Mouse (Mus musculus): ENCODE measurements around the gene Syde2. TPM values are rescaled to one million over a fixed set of nuclear protein-coding genes. Genes with fewer than 3 reads are reported as not detected.
A peak's percentile ranks its signal among the peaks of the same experiment; 100 is the strongest.

Gene Syde2
- polyA plus RNA-seq, 2 experiments: 0.69 to 0.79 TPM

- no peak overlapping the region for H3K9ac ChIP-seq (replicated peaks)
- H3K4me2 ChIP-seq (ENCODE audit: low read depth): no peak overlapping the region
- H3K9me3 ChIP-seq (ENCODE audit: control insufficient read depth, low read length): no peaks in the 10 kb centered on the region
- peaks cover 0 to 9% of the 10 kb centered on the region in 2 experiments; a peak in 2 of 4 replicates for H3K4me1 ChIP-seq (replicated peaks; ENCODE audit: control insufficient read depth in 2 of 2, insufficient read depth in 2 of 2, low read length in 1 of 2)
- H3K4me3 ChIP-seq (ENCODE audit: insufficient read depth in 1 of 2, low read depth in 2 of 2, low read length in 2 of 2): no peak overlapping the region
- no peak for TF ChIP-seq CTCF (IDR thresholded peaks at IDR 0.05; ENCODE audit: low read depth)
- TF ChIP-seq EP300 (IDR thresholded peaks at IDR 0.05; ENCODE audit: low read depth): no peak
- WGBS (ENCODE audit: insufficient replicate concordance): 14% methylated on average over 11 of the region's 11 CpGs
- no peaks in the 10 kb centered on the region for H3K27me3 ChIP-seq (ENCODE audit: control insufficient read depth, insufficient read depth, low read length)
- ATAC-seq (ENCODE audit: insufficient read depth) (no peak), DNase-seq (ENCODE audit: low read depth in 3 of 3, low spot score in 3 of 3) (no peak)
- no peaks in the 10 kb centered on the region for H3K36me3 ChIP-seq (replicated peaks; ENCODE audit: control insufficient read depth, insufficient read depth, low read depth)
- H3K27ac ChIP-seq: no peak overlapping the region
Observed at GRCm38 (mm10) chr3:146044977-146045376, 57.3 kb downstream of the Syde2 start.

GRCm38 (mm10) chr3:146046076-146046475 is 58.4 kb downstream of the Syde2 start:
- DNase-seq (ENCODE audit: low read depth in 3 of 3, low spot score in 3 of 3): no peak
- 64% methylated on average over 11 of the region's 11 CpGs for WGBS (ENCODE audit: insufficient replicate concordance)

DNA sequence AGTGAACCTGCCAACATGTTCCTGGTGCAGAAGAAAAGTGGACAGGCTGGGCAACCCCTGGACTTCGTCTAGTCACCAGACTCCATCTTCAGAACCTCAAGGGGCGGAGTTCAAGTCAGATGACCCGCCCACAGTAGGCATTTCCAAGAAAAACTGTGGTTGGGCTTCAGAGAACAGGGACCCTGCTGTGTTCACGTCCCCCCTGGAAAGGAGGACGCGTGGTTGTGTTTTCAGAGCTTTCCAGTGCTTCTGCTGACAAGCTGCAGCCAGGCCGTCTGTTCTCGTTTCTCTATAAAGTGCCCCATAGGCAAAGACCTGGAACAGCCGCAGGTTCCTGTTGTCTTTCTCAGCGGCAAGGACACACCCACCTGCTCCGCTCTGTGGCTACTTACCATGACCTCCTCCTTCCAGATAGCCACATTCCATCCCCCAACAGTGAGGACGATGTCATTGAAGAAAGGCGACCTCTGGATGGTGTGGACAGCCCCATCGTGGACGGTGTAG is 60.1 kb downstream of the Syde2 start:
- no peak overlapping the region for H3K27ac ChIP-seq
- no peak for TF ChIP-seq EP300 (IDR thresholded peaks at IDR 0.05; ENCODE audit: low read depth)
- no peak for TF ChIP-seq CTCF (IDR thresholded peaks at IDR 0.05; ENCODE audit: low read depth)
- H3K4me2 ChIP-seq (ENCODE audit: low read depth): peak overlapping the region; percentile 47
- peak in 1 of 3 experiments; percentile 14 for DNase-seq (ENCODE audit: low read depth in 3 of 3, low spot score in 3 of 3)
- no peaks in the 10 kb centered on the region for H3K36me3 ChIP-seq (replicated peaks; ENCODE audit: control insufficient read depth, insufficient read depth, low read depth)
- no peak overlapping the region for H3K9ac ChIP-seq (replicated peaks)
- H3K4me3 ChIP-seq (ENCODE audit: insufficient read depth in 1 of 2, low read depth in 2 of 2, low read length in 2 of 2): peak overlapping the region in 1 of 2 experiments; percentile 29; a peak in 3 of 4 replicates
- H3K27me3 ChIP-seq (ENCODE audit: control insufficient read depth, insufficient read depth, low read length): no peaks in the 10 kb centered on the region
- H3K4me1 ChIP-seq (replicated peaks; ENCODE audit: control insufficient read depth in 2 of 2, insufficient read depth in 2 of 2, low read length in 1 of 2): peaks cover 0 to 9% of the 10 kb centered on the region in 2 experiments; a peak in 2 of 4 replicates
- 10% methylated on average over 15 of the region's 15 CpGs for WGBS (ENCODE audit: insufficient replicate concordance)
- no peaks in the 10 kb centered on the region for H3K9me3 ChIP-seq (ENCODE audit: control insufficient read depth, low read length)
- ATAC-seq (ENCODE audit: insufficient read depth): peak; percentile 44; the same call in 1 of the 2 replicates

More at GRCm38 (mm10) chr3:146046076-146046475, 58.4 kb downstream of the Syde2 start:
- no peak overlapping the region for H3K27ac ChIP-seq
- H3K4me1 ChIP-seq (replicated peaks; ENCODE audit: control insufficient read depth in 2 of 2, insufficient read depth in 2 of 2, low read length in 1 of 2): peaks cover 0 to 9% of the 10 kb centered on the region in 2 experiments; a peak in 2 of 4 replicates
- no peak overlapping the region for H3K9ac ChIP-seq (replicated peaks)
- no peak for ATAC-seq (ENCODE audit: insufficient read depth)
- no peak for TF ChIP-seq CTCF (IDR thresholded peaks at IDR 0.05; ENCODE audit: low read depth)
- no peak for TF ChIP-seq EP300 (IDR thresholded peaks at IDR 0.05; ENCODE audit: low read depth)
- H3K36me3 ChIP-seq (replicated peaks; ENCODE audit: control insufficient read depth, insufficient read depth, low read depth): no peaks in the 10 kb centered on the region
- no peaks in the 10 kb centered on the region for H3K9me3 ChIP-seq (ENCODE audit: control insufficient read depth, low read length)
- no peak overlapping the region for H3K4me2 ChIP-seq (ENCODE audit: low read depth)
- H3K27me3 ChIP-seq (ENCODE audit: control insufficient read depth, insufficient read depth, low read length): no peaks in the 10 kb centered on the region
- H3K4me3 ChIP-seq (ENCODE audit: insufficient read depth in 1 of 2, low read depth in 2 of 2, low read length in 2 of 2): no peak overlapping the region

DNA sequence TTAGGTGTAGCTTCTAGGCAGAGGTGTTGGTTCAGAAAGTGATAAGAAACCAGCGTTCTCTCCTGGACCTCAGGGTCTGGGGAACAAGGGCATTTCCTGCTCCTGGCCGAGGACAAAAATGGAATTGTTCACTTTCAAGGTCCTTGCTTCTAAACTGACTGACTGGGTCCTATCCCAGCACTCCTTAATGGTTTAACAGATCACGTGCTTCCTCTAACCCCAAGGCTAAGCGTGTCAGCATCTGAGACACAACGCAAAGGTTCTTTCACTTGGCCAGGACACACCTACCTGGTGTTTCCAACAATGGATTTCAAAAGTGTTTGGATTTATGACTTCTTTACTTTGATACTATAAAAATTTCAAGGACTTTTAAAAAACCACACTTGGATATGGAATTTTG is 62.3 kb downstream of the Syde2 start:
- Histone ChIP-seq H3K27ac (no peak overlapping the region), H3K36me3 (replicated peaks; ENCODE audit: control insufficient read depth, insufficient read depth, low read depth) (no peaks in the 10 kb centered on the region), H3K27me3 (ENCODE audit: control insufficient read depth, insufficient read depth, low read length) (no peaks in the 10 kb centered on the region), H3K4me3 (ENCODE audit: insufficient read depth in 1 of 2, low read depth in 2 of 2, low read length in 2 of 2) (no peak overlapping the region), H3K4me2 (ENCODE audit: low read depth) (no peak overlapping the region), H3K4me1 (replicated peaks; ENCODE audit: control insufficient read depth in 2 of 2, insufficient read depth in 2 of 2, low read length in 1 of 2) (peaks cover 0 to 9% of the 10 kb centered on the region in 2 experiments; a peak in 2 of 4 replicates), H3K9ac (replicated peaks) (no peak overlapping the region), H3K9me3 (ENCODE audit: control insufficient read depth, low read length) (no peaks in the 10 kb centered on the region)
- DNase-seq (ENCODE audit: low read depth in 3 of 3, low spot score in 3 of 3) (no peak), ATAC-seq (ENCODE audit: insufficient read depth) (no peak)
- TF ChIP-seq CTCF (IDR thresholded peaks at IDR 0.05; ENCODE audit: low read depth): no peak
- no peak for TF ChIP-seq EP300 (IDR thresholded peaks at IDR 0.05; ENCODE audit: low read depth)
- 52% methylated on average over 5 of the region's 5 CpGs for WGBS (ENCODE audit: insufficient replicate concordance)

GRCm38 (mm10) chr3:146051277-146052007 is 63.8 kb downstream of the Syde2 start:
- ATAC-seq (ENCODE audit: insufficient read depth): no peak
- no peaks in the 10 kb centered on the region for H3K36me3 ChIP-seq (replicated peaks; ENCODE audit: control insufficient read depth, insufficient read depth, low read depth)
- 68% methylated on average over 11 of the region's 11 CpGs for WGBS (ENCODE audit: insufficient replicate concordance)
- no peaks in the 10 kb centered on the region for H3K9me3 ChIP-seq (ENCODE audit: control insufficient read depth, low read length)
- DNase-seq (ENCODE audit: low read depth in 3 of 3, low spot score in 3 of 3): no peak
- peaks cover 0 to 9% of the 10 kb centered on the region in 2 experiments; a peak in 1 of 4 replicates for H3K4me1 ChIP-seq (replicated peaks; ENCODE audit: control insufficient read depth in 2 of 2, insufficient read depth in 2 of 2, low read length in 1 of 2)
- H3K4me3 ChIP-seq (ENCODE audit: insufficient read depth in 1 of 2, low read depth in 2 of 2, low read length in 2 of 2): no peak overlapping the region
- H3K27ac ChIP-seq: no peak overlapping the region
- TF ChIP-seq CTCF (IDR thresholded peaks at IDR 0.05; ENCODE audit: low read depth): no peak
- no peak for TF ChIP-seq EP300 (IDR thresholded peaks at IDR 0.05; ENCODE audit: low read depth)
- no peak overlapping the region for H3K9ac ChIP-seq (replicated peaks)
- no peak overlapping the region for H3K4me2 ChIP-seq (ENCODE audit: low read depth)
- H3K27me3 ChIP-seq (ENCODE audit: control insufficient read depth, insufficient read depth, low read length): no peaks in the 10 kb centered on the region; the same call in 1 of the 2 replicates
